Mouse (Mus musculus): ENCODE data around the gene Tmem120b. TPM values are rescaled to one million over a fixed set of nuclear protein-coding genes. Genes with fewer than 3 reads are reported as not detected.

The Tmem120b gene
- total and polyA plus RNA-seq, 3 experiments: 5.6 to 6.8 TPM; not detected in 1

GRCm38 (mm10) chr5:123021438-123021837, 46.8 kb upstream of the Tmem120b start:
- H3K27me3 ChIP-seq (ENCODE audit: control insufficient read depth in 1 of 2, insufficient read depth in 2 of 2, low read length in 2 of 2): no peaks in the 10 kb centered on the region
- peaks cover 0 to 14% of the 10 kb centered on the region in 2 experiments; a peak in 2 of 4 replicates for H3K36me3 ChIP-seq (ENCODE audit: control insufficient read depth in 1 of 2, insufficient read depth in 2 of 2, low read length in 2 of 2)
- no peak overlapping the region for H3K4me3 ChIP-seq (ENCODE audit: control insufficient read depth in 1 of 2, insufficient read depth in 1 of 2, low read depth in 2 of 2, low read length in 2 of 2)
- no peak for DNase-seq (ENCODE audit: low read depth, low spot score)
- H3K9me3 ChIP-seq (replicated peaks; ENCODE audit: insufficient read depth, low read length): no peaks in the 10 kb centered on the region
- no peak for TF ChIP-seq CHD2 (IDR thresholded peaks at IDR 0.05; ENCODE audit: low read length)
- TF ChIP-seq SMC3 (IDR thresholded peaks at IDR 0.05; ENCODE audit: low read depth, low read length): no peak
- no peak for TF ChIP-seq ELF1 (IDR thresholded peaks at IDR 0.05; ENCODE audit: low read depth, low read length)
- TF ChIP-seq MAFK (IDR thresholded peaks at IDR 0.05; ENCODE audit: borderline replicate concordance, low read depth, low read length): no peak
- TF ChIP-seq ETS1 (IDR thresholded peaks at IDR 0.05; ENCODE audit: low read depth, low read length): no peak
- TF ChIP-seq ZC3H11A (IDR thresholded peaks at IDR 0.05; ENCODE audit: low read depth, low read length): no peak
- no peak for TF ChIP-seq USF1 (IDR thresholded peaks at IDR 0.05; ENCODE audit: low read depth, low read length)
- TF ChIP-seq TAL1 (IDR thresholded peaks at IDR 0.05; ENCODE audit: low read length): no peak
- TF ChIP-seq SIN3A (IDR thresholded peaks at IDR 0.05; ENCODE audit: low read length): no peak
- TF ChIP-seq TBP (IDR thresholded peaks at IDR 0.05; ENCODE audit: low read depth, low read length): no peak
- no peak for TF ChIP-seq ZKSCAN1 (IDR thresholded peaks at IDR 0.05; ENCODE audit: low read depth, low read length)
- TF ChIP-seq MYC (IDR thresholded peaks at IDR 0.05; ENCODE audit: low read depth, low read length): no peak
- TF ChIP-seq JUND (IDR thresholded peaks at IDR 0.05; ENCODE audit: low read depth, low read length): no peak
- no peak for TF ChIP-seq NELFE (IDR thresholded peaks at IDR 0.05; ENCODE audit: low read depth, low read length)
- no peak for TF ChIP-seq HCFC1 (IDR thresholded peaks at IDR 0.05; ENCODE audit: low read depth, low read length)
- no peak for TF ChIP-seq MYB (IDR thresholded peaks at IDR 0.05; ENCODE audit: low read depth, low read length)
- H3K4me1 ChIP-seq (ENCODE audit: control insufficient read depth in 1 of 2, insufficient read depth in 2 of 2, low read length in 2 of 2): peaks cover 7 to 14% of the 10 kb centered on the region in 2 experiments
- H3K9ac ChIP-seq (ENCODE audit: control insufficient read depth, low read depth, low read length, poor library complexity, severe bottlenecking): no peak overlapping the region
- no peak overlapping the region for H3K27ac ChIP-seq (ENCODE audit: control insufficient read depth, low read depth, low read length)
- H3K79me2 ChIP-seq (ENCODE audit: control insufficient read depth, insufficient read depth, low read length, poor library complexity): no peaks in the 10 kb centered on the region

GRCm38 (mm10) chr5:123023049-123023448, 45.2 kb upstream of the Tmem120b start:
- H3K4me1 ChIP-seq (ENCODE audit: control insufficient read depth in 1 of 2, insufficient read depth in 2 of 2, low read length in 2 of 2): peaks cover 7 to 28% of the 10 kb centered on the region in 2 experiments
- no peak overlapping the region for H3K27ac ChIP-seq (ENCODE audit: control insufficient read depth, low read depth, low read length)
- H3K4me3 ChIP-seq (ENCODE audit: control insufficient read depth in 1 of 2, insufficient read depth in 1 of 2, low read depth in 2 of 2, low read length in 2 of 2): no peak overlapping the region
- no peaks in the 10 kb centered on the region for H3K27me3 ChIP-seq (ENCODE audit: control insufficient read depth in 1 of 2, insufficient read depth in 2 of 2, low read length in 2 of 2)
- no peak for TF ChIP-seq TCF12 (IDR thresholded peaks at IDR 0.05; ENCODE audit: low read depth, low read length)
- no peaks in the 10 kb centered on the region for H3K9me3 ChIP-seq (replicated peaks; ENCODE audit: insufficient read depth, low read length)
- H3K36me3 ChIP-seq (ENCODE audit: control insufficient read depth in 1 of 2, insufficient read depth in 2 of 2, low read length in 2 of 2): peaks cover 0 to 18% of the 10 kb centered on the region in 2 experiments; a peak in 2 of 4 replicates
- H3K9ac ChIP-seq (ENCODE audit: control insufficient read depth, low read depth, low read length, poor library complexity, severe bottlenecking): no peak overlapping the region
- no peak for DNase-seq (ENCODE audit: low read depth, low spot score)
- no peaks in the 10 kb centered on the region for H3K79me2 ChIP-seq (ENCODE audit: control insufficient read depth, insufficient read depth, low read length, poor library complexity)
